Mouse (Mus musculus) lung, adult 2 months (tissue): Measurements from ENCODE around the gene Sema7a.

Source experiments
- CTCF ChIP-seq: fragments of 200-500 bp; IDR thresholded peaks from 2 replicates; pipeline ENCODE4 v1.5.1; 2011; ENCODE audit warnings: mild to moderate bottlenecking, low read length, control low read depth; ENCODE audit not compliant: insufficient read depth
- POLR2A ChIP-seq: fragments of 200-500 bp; IDR thresholded peaks from 2 replicates; pipeline ENCODE4 v1.6.1; 2011; ENCODE audit warnings: low read depth, mild to moderate bottlenecking, control low read depth, low read length, borderline replicate concordance; ENCODE audit errors: extremely low read depth

DNA sequence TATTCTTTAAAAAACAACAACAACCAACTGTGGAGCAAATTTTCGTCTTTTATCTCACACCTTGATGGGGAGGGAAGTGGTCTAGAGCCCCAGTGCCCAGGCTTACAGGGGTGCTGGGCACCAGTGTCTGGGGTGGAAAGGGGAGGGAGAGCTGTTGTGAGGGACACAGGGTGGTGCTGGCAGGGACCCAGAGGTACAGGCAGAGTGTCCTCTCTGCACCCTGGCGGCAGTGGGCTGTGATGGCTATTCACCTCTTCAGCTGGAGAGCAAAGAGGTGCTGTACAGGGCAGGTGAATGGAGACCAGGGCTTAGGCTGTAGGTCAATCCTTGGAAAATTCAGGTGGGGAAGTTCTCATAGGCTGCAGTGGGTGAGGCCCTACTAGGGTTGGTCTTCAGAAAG, 59.8 kb downstream of the Sema7a start:
- TF ChIP-seq CTCF: no peak
- TF ChIP-seq POLR2A: no peak
